Mouse (Mus musculus) limb, embryonic 14.5 days (tissue): Measurements from ENCODE around the gene Fyco1. TPM values are rescaled to one million over a fixed set of nuclear protein-coding genes. Genes with fewer than 3 reads are reported as not detected.

Experiments
- ATAC-seq: fragments of 200-750 bp; cut with Nextera tagmentation; 2 replicates; pipeline ENCODE4 v1.8.0; 2017; ENCODE audit warnings: low read depth, moderate number of reproducible peaks, moderate TSS enrichment; ENCODE audit not compliant: low FRiP score
- DNase-seq: peaks from one replicate; pipeline ENCODE4 v3.0.0-alpha.2; 2015; ENCODE audit warnings: low spot score
- H3K27ac ChIP-seq: fragments of 300-500 bp; sonication (generic); replicated peaks from 2 replicates; pipeline ENCODE4 v1.5.1; 2014; ENCODE audit warnings: low read depth, mild to moderate bottlenecking, low read length, moderate library complexity, mixed read lengths
- H3K27me3 ChIP-seq: fragments of 300-500 bp; sonication (generic); 2 replicates; pipeline ENCODE4 v1.6.1; 2014; ENCODE audit warnings: low read length, mixed read lengths; ENCODE audit not compliant: control insufficient read depth, insufficient read depth
- H3K36me3 ChIP-seq: fragments of 300-500 bp; sonication (generic); 2 replicates; pipeline ENCODE4 v1.6.1; 2014; ENCODE audit warnings: mild to moderate bottlenecking, low read length, moderate library complexity, mixed read lengths; ENCODE audit not compliant: control insufficient read depth, insufficient read depth
- H3K4me1 ChIP-seq: fragments of 300-500 bp; sonication (generic); 2 replicates; pipeline ENCODE4 v1.6.1; 2014; ENCODE audit warnings: antibody characterized with exemption, low read length, mixed read lengths; ENCODE audit not compliant: control insufficient read depth, insufficient read depth
- H3K4me2 ChIP-seq: fragments of 300-500 bp; sonication (generic); replicated peaks from 2 replicates; pipeline ENCODE4 v1.6.1; 2014; ENCODE audit warnings: low read depth, mild to moderate bottlenecking, low read length, moderate library complexity; ENCODE audit not compliant: severe bottlenecking
- H3K4me3 ChIP-seq: fragments of 300-500 bp; sonication (generic); replicated peaks from 2 replicates; pipeline ENCODE4 v1.5.1; 2014; ENCODE audit warnings: low read length
- H3K9ac ChIP-seq: fragments of 300-500 bp; sonication (generic); 2 replicates; pipeline ENCODE4 v1.6.1; 2014; ENCODE audit warnings: mild to moderate bottlenecking, low read depth, low read length, moderate library complexity; ENCODE audit not compliant: severe bottlenecking
- H3K9me3 ChIP-seq: fragments of 300-500 bp; sonication (generic); 2 replicates; pipeline ENCODE4 v1.6.1; 2016; ENCODE audit warnings: low read length; ENCODE audit not compliant: control insufficient read depth
- POLR2A ChIP-seq: fragments of 200-500 bp; IDR thresholded peaks from 2 replicates; pipeline ENCODE4 v1.8.0; 2012; ENCODE audit warnings: inconsistent platforms, mild to moderate bottlenecking, moderate library complexity, borderline replicate concordance; ENCODE audit not compliant: insufficient read depth, insufficient read length; ENCODE audit errors: extremely low read depth
- WGBS: fragments of 180-500 bp; shearing (Covaris S2); extraction: QIAGEN DNeasy Blood & Tissue Kit; methylation state at CpG from one replicate; pipeline ENCODE4 v1.1.7; 2014; 5-methylcytosine and 5-hydroxymethylcytosine counted together
- polyA plus RNA-seq, 2 experiments: library from polyadenylated mRNA; depleted of rRNA in 1 of 2; stranded (reverse) in 1 of 2; unstranded in 1 of 2; fragments of >200 nt; fragmentation: Nextera tagmentation in 1 of 2; extraction: Ambion mirVana in 1 of 2; gene quantifications; 2 replicates each; pipeline versions ENCODE4 v1.2.1 to v1.2.3; 2012 to 2014

Fyco1 gene
- polyA plus RNA-seq, 2 experiments: 10.7 to 12.6 TPM

DNA sequence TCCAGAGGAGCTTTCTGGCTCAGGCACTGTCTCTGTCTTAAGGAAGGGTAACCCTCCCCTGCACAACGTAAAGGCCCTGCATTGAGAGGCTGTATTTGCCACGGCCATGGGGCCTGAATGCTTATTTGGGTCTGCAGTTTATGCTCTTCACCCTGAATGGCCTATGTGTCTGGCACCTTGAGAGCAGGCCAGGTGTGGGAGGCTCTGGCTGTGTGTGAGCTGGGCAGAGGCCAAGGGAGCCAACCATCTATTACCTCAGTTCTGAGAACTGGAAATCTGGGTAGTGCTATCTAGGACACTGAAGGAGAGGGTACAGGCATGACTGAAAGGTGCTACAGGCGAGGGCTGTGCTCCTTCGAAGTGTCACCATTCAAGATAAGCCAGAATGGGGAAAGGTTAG lies 36.9 kb downstream of the Fyco1 start:
- no peak overlapping the region for H3K9ac ChIP-seq
- no peak overlapping the region for H3K4me3 ChIP-seq
- DNase-seq: no peak

GRCm38 (mm10) chr9:123814326-123814725 lies 37.4 kb downstream of the Fyco1 start:
- Histone ChIP-seq H3K9ac (no peak overlapping the region), H3K4me1 (no peaks in the 10 kb centered on the region), H3K36me3 (peaks cover 55% of the 10 kb centered on the region), H3K4me3 (no peak overlapping the region), H3K27ac (no peak overlapping the region), H3K4me2 (no peak overlapping the region), H3K27me3 (no peaks in the 10 kb centered on the region), H3K9me3 (no peaks in the 10 kb centered on the region)
- TF ChIP-seq POLR2A: no peak
- no peak for DNase-seq
- 46% methylated on average over 2 of the region's 2 CpGs for WGBS
- no peak for ATAC-seq

More for the DNA sequence above, 36.9 kb downstream of the Fyco1 start:
- no peak for ATAC-seq
- peaks cover 55% of the 10 kb centered on the region for H3K36me3 ChIP-seq
- no peak overlapping the region for H3K4me2 ChIP-seq
- no peaks in the 10 kb centered on the region for H3K4me1 ChIP-seq
- no peaks in the 10 kb centered on the region for H3K27me3 ChIP-seq
- no peak overlapping the region for H3K27ac ChIP-seq
- WGBS: 74% methylated on average over 4 of the region's 4 CpGs
- no peak for TF ChIP-seq POLR2A
- no peaks in the 10 kb centered on the region for H3K9me3 ChIP-seq

- TF ChIP-seq POLR2A: no peak
- no peak overlapping the region for H3K4me2 ChIP-seq
- H3K27ac ChIP-seq: no peak overlapping the region
- no peaks in the 10 kb centered on the region for H3K27me3 ChIP-seq
- H3K9me3 ChIP-seq: no peaks in the 10 kb centered on the region
- WGBS: 86% methylated on average over 3 of the region's 3 CpGs
- H3K9ac ChIP-seq: no peak overlapping the region
- peaks cover 37% of the 10 kb centered on the region for H3K36me3 ChIP-seq
- no peak overlapping the region for H3K4me3 ChIP-seq
- ATAC-seq: no peak
- no peak for DNase-seq
- H3K4me1 ChIP-seq: no peaks in the 10 kb centered on the region
Measured at GRCm38 (mm10) chr9:123811831-123812230, 39.9 kb downstream of the Fyco1 start.

- peaks cover 22% of the 10 kb centered on the region for H3K36me3 ChIP-seq
- H3K27ac ChIP-seq: no peak overlapping the region
- no peaks in the 10 kb centered on the region for H3K4me1 ChIP-seq
- 73% methylated on average over 7 of the region's 7 CpGs for WGBS
- H3K4me3 ChIP-seq: no peak overlapping the region
- H3K27me3 ChIP-seq: no peaks in the 10 kb centered on the region
- no peak for ATAC-seq
- no peak for TF ChIP-seq POLR2A
- DNase-seq: no peak
- no peaks in the 10 kb centered on the region for H3K9me3 ChIP-seq
- no peak overlapping the region for H3K4me2 ChIP-seq
- no peak overlapping the region for H3K9ac ChIP-seq
Measured at GRCm38 (mm10) chr9:123808583-123808982, 43.1 kb downstream of the Fyco1 start.

DNA sequence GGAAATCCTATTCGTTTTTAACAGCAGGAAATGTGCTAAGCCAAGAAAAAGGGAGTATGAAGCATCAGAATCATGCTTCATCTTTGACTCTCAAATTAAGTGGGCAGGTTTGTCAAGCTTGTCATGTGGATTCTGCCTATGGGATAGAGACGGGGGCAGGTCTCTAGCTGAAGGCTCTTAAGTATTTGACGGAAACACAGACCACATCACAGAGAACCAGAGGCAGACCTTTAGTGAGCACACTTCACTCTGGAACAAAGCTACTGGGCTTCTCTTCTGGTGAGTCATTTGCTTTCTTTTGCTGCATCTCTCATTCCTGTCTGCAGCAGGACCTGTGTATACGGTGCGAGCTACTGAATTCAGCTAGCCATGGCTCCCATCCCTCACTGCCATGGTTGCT lies 45.4 kb downstream of the Fyco1 start, which contains the start of gene Cxcr6:
Gene Cxcr6 (plus strand): TSS at position 209 of the 400 bp plus-strand sequence.
- 89% methylated on average over 5 of the region's 5 CpGs for WGBS
- H3K36me3 ChIP-seq: peaks cover 17% of the 10 kb centered on the region
- ATAC-seq (no peak), DNase-seq (no peak)
- no peak for TF ChIP-seq POLR2A
- no peak within 1 kb of the TSS for H3K27ac ChIP-seq
- no peaks in the 10 kb centered on the region for H3K27me3 ChIP-seq
- no peaks in the 10 kb centered on the region for H3K4me1 ChIP-seq
- H3K9ac ChIP-seq: no peak within 1 kb of the TSS
- H3K4me3 ChIP-seq: no peak within 1 kb of the TSS
- no peak within 1 kb of the TSS for H3K4me2 ChIP-seq
- H3K9me3 ChIP-seq: no peaks in the 10 kb centered on the region

- Histone ChIP-seq H3K4me2 (no peak overlapping the region), H3K4me1 (no peaks in the 10 kb centered on the region), H3K27me3 (no peaks in the 10 kb centered on the region), H3K4me3 (no peak overlapping the region), H3K36me3 (peaks cover 16% of the 10 kb centered on the region; the same call in 1 of the 2 replicates), H3K9me3 (no peaks in the 10 kb centered on the region), H3K9ac (no peak overlapping the region), H3K27ac (no peak overlapping the region)
- TF ChIP-seq POLR2A: no peak
- WGBS: 84% methylated on average over 2 of the region's 2 CpGs
- no peak for DNase-seq
- no peak for ATAC-seq
Measured at GRCm38 (mm10) chr9:123805241-123805640, 46.5 kb downstream of the Fyco1 start.
